Mouse (Mus musculus): Measurements from ENCODE around the gene Dtd2.
A peak's percentile ranks its signal among the peaks of the same experiment; 100 is the strongest.

Dtd2 gene

GRCm38 (mm10) chr12:51985163-51985748 is 21.0 kb downstream of the Dtd2 start:
- no peak for DNase-seq (ENCODE audit: low spot score)

DNA sequence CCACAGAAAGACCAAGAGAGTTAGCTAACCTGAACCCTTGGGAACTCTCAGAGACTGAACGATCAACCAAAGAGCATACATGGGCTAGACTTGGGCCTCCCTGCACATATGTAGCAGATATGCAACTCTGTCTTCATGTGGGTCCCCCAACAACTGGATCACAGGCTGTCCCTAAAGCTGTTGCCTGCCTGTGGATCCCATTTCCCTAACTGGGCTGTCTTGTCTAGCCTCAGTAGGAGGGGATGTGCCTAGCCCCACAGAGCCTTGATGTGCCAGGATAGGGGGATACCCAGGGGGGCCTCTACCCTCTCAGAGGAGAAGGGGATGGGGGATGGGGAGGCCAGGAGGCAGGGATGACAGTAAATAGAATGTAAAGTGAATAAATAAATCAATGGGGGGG is 22.7 kb downstream of the Dtd2 start:
- DNase-seq (ENCODE audit: low spot score): no peak

- DNase-seq (ENCODE audit: low spot score): no peak
These were observed 29.8 kb downstream of the Dtd2 start for GRCm38 (mm10) chr12:51976531-51976930.

- no peak for DNase-seq (ENCODE audit: low spot score)
These were observed 31.9 kb downstream of the Dtd2 start for GRCm38 (mm10) chr12:51974381-51974780.

GRCm38 (mm10) chr12:51972269-51973065 is 33.8 kb downstream of the Dtd2 start:
- DNase-seq (ENCODE audit: low spot score): no peak

- DNase-seq (ENCODE audit: low spot score): peak; percentile 88
These were observed 35.1 kb downstream of the Dtd2 start, which contains the start of gene Heatr5a for GRCm38 (mm10) chr12:51971070-51971664. TSS of gene Heatr5a (minus strand) at chr12:51971321.

DNA sequence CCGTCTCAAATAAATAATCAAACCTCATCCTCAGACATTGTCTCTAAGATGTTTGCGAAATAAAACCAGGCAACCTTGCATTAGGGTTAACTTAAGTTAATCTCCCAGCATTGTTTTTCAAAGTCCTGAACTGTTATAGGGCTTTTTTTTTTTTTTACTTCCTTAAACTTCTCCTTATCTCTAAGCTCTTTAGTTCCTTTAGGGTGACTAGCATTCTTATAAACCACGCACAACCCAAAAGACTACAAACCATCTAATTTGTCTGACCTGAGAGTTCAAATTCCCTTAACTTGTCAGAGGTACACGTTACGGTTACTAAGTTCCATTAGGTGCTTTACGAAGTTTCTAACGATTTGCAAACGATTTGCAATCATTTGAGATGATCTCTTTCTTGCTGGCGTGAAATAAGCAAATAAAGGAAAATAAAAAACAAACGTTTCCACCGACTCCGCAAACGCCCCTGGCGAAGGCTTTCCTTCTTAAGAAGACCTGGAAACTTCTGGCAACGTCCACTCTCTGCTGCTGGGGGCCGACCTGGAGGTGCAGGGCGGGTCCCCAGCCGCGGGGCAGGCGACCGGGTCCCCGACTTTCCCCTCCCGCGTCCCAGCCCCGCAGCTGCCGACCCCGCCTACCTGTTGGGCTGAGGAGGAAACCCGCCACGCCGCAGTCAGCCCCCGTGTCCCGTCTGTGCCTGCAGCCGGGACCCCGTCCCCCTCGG is 35.8 kb downstream of the Dtd2 start:
- no peak for DNase-seq (ENCODE audit: low spot score)

GRCm38 (mm10) chr12:51969876-51970275 is 36.4 kb downstream of the Dtd2 start:
- no peak for DNase-seq (ENCODE audit: low spot score)

- DNase-seq (ENCODE audit: low spot score): no peak
These were observed 37.2 kb downstream of the Dtd2 start for GRCm38 (mm10) chr12:51969092-51969491.

- DNase-seq (ENCODE audit: low spot score): no peak
These were observed 38.2 kb downstream of the Dtd2 start for GRCm38 (mm10) chr12:51967915-51968595.

GRCm38 (mm10) chr12:51957626-51958025 is 48.7 kb downstream of the Dtd2 start:
- no peak for DNase-seq (ENCODE audit: low spot score)

DNA sequence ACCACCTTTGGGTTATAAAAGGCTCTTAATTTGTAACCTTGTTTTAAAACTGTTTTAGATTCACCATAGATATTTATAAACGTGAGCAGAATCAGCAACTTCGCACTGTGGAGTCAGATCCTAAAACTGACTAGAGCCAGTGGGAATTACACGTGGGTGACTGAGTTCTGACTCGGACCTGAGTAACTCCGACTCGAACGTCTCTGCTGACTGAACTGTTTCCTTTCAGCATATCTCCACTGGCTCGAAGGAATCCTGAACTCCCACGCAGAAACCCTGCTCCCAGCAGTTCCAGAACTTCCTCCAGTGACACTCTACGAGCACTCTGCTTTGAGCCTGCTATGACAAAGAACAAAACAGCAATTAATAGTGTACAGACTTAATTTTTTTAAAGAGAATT is 54.0 kb downstream of the Dtd2 start:
- no peak for DNase-seq (ENCODE audit: low spot score)

- DNase-seq (ENCODE audit: low spot score): no peak
These were observed 58.8 kb downstream of the Dtd2 start for GRCm38 (mm10) chr12:51947498-51947945.

DNA sequence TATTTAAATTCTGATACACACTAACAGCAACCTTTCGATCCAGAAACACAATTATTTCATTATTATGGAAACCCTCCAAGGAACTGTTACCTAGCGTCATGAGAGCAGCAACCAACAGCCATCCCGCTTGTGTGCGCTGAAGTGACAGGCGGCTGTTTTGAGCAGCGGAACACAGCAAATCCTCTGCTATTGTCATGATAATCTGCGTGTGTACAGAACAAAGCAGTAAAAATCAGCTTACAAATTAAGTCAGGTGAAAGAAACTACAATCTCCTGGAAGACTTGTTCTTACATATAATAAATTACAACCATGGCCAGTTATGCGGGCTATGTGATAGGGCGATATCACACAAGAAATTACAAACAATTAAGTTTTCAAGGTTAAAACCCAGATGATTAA is 61.0 kb downstream of the Dtd2 start:
- DNase-seq (ENCODE audit: low spot score): no peak

GRCm38 (mm10) chr12:51939848-51940247 is 66.5 kb downstream of the Dtd2 start:
- no peak for DNase-seq (ENCODE audit: low spot score)
